Mouse (Mus musculus) gastrocnemius, postnatal 36 days (tissue): ENCODE measurements around the gene Kif17. TPM values are rescaled to one million over a fixed set of nuclear protein-coding genes. Genes with fewer than 3 reads are reported as not detected.

Experiments used
- DNase-seq, 2 experiments: peaks; one replicate each; pipeline ENCODE4 v3.0.0; 2022
- intact Hi-C: fragments of 180-260 bp; cut with DNase I; formaldehyde crosslinking; loops from one replicate; pipeline ENCODE4 v1.15.1; 2025
- long read RNA-seq, 2 experiments: library from polyadenylated mRNA; stranded (forward); transcript quantifications; one replicate each; pipeline ENCODE4 v2.0.0; 2021
- total RNA-seq, 2 experiments: library from RNA; stranded (reverse); gene quantifications; 2 replicates each; pipeline ENCODE4 v1.2.3; 2021

Kif17 gene
- total RNA-seq: not detected
- long read RNA-seq, experiment 1: 0 reads
- long read RNA-seq, experiment 2: 0 reads

- intact Hi-C loops: no loop called here
- peak; percentile 28 to 34 for DNase-seq
Measured at GRCm38 (mm10) chr4:138250088-138250960, at the start of gene Kif17, which contains the start of gene Sh2d5. TSS of gene Kif17 (plus strand) at chr4:138250435. TSS of gene Sh2d5 (plus strand) at chr4:138250403.

GRCm38 (mm10) chr4:138200769-138201168, 49.5 kb upstream of the Kif17 start:
- DNase-seq: no peak
- intact Hi-C loops: no loop called here

- intact Hi-C loops: no loop called here
- DNase-seq: no peak
Measured at GRCm38 (mm10) chr4:138201696-138202095, 48.5 kb upstream of the Kif17 start.

- intact Hi-C loops: no loop called here
- DNase-seq: no peak
Measured at GRCm38 (mm10) chr4:138210116-138210515, 40.1 kb upstream of the Kif17 start.

- no peak for DNase-seq
- intact Hi-C loops: no loop called here
Measured at GRCm38 (mm10) chr4:138213861-138214260, 36.4 kb upstream of the Kif17 start.

GRCm38 (mm10) chr4:138215671-138216199, 34.5 kb upstream of the Kif17 start:
- DNase-seq: no peak
- intact Hi-C loops: no loop called here

- peak; percentile 53 to 72 for DNase-seq
- intact Hi-C loops: no loop called here
Measured at GRCm38 (mm10) chr4:138216200-138216890, 33.9 kb upstream of the Kif17 start, which contains the start of gene Hp1bp3. TSS of gene Hp1bp3 (plus strand) at chr4:138216296.

GRCm38 (mm10) chr4:138216891-138217392, 33.3 kb upstream of the Kif17 start:
- DNase-seq: peak; percentile 97
- intact Hi-C loops: no loop called here

- no peak for DNase-seq
Measured at GRCm38 (mm10) chr4:138217441-138217840, 32.8 kb upstream of the Kif17 start.

GRCm38 (mm10) chr4:138217951-138218685, 32.1 kb upstream of the Kif17 start:
- no peak for DNase-seq
- intact Hi-C loops: no loop called here

More at GRCm38 (mm10) chr4:138217441-138217840, 32.8 kb upstream of the Kif17 start:
- intact Hi-C loops: no loop called here

- intact Hi-C loops: no loop called here
Measured at GRCm38 (mm10) chr4:138219331-138219730, 30.9 kb upstream of the Kif17 start.

GRCm38 (mm10) chr4:138220761-138221160, 29.5 kb upstream of the Kif17 start:
- intact Hi-C loops: no loop called here
- no peak for DNase-seq

More at GRCm38 (mm10) chr4:138219331-138219730, 30.9 kb upstream of the Kif17 start:
- DNase-seq: no peak

GRCm38 (mm10) chr4:138221406-138221805, 28.8 kb upstream of the Kif17 start:
- intact Hi-C loops: no loop called here

GRCm38 (mm10) chr4:138222396-138222795, 27.8 kb upstream of the Kif17 start:
- no peak for DNase-seq
- intact Hi-C loops: no loop called here

More at GRCm38 (mm10) chr4:138221406-138221805, 28.8 kb upstream of the Kif17 start:
- no peak for DNase-seq

GRCm38 (mm10) chr4:138223623-138224022, 26.6 kb upstream of the Kif17 start:
- intact Hi-C loops: no loop called here
- no peak for DNase-seq

- DNase-seq: no peak
- intact Hi-C loops: no loop called here
Measured at GRCm38 (mm10) chr4:138246756-138247665, 3.2 kb upstream of the Kif17 start.

GRCm38 (mm10) chr4:138251819-138252218, 1.6 kb downstream of the Kif17 start:
- intact Hi-C loops: no loop called here
- no peak for DNase-seq

- intact Hi-C loops: no loop called here
Measured at GRCm38 (mm10) chr4:138252231-138252630, 2.0 kb downstream of the Kif17 start.

GRCm38 (mm10) chr4:138257116-138257687, 7.0 kb downstream of the Kif17 start:
- intact Hi-C loops: no loop called here
- DNase-seq: no peak

More at GRCm38 (mm10) chr4:138252231-138252630, 2.0 kb downstream of the Kif17 start:
- no peak for DNase-seq
